Mouse (Mus musculus): ENCODE results near the gene Sfswap. TPM values are rescaled to one million over a fixed set of nuclear protein-coding genes. Genes with fewer than 3 reads are reported as not detected.

Gene Sfswap
- total RNA-seq, 1 experiment from 2014 or later: 154 TPM

DNA sequence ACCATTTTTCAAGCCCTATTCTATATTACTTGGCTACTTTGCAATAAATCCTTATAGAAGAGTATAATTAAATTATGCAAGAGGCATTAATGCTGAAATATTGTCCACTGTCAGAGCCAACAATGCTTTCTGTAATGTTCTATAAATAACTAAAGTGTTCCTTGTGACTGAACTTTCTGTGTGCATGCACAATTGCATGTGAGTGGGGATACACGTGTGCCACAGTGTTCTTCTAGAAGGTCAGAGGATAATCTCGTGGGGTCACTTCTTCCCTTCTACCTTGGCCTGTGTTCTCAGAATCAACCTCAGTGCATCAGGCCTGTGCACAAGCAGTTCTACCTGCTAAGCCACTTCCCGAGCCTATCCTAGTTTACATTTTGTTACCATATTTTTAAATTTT, 22.1 kb downstream of the Sfswap start:
- no peak for ATAC-seq (ENCODE audit: extremely low read depth, insufficient number of reproducible peaks, low FRiP score, poor library complexity, severe bottlenecking)

DNA sequence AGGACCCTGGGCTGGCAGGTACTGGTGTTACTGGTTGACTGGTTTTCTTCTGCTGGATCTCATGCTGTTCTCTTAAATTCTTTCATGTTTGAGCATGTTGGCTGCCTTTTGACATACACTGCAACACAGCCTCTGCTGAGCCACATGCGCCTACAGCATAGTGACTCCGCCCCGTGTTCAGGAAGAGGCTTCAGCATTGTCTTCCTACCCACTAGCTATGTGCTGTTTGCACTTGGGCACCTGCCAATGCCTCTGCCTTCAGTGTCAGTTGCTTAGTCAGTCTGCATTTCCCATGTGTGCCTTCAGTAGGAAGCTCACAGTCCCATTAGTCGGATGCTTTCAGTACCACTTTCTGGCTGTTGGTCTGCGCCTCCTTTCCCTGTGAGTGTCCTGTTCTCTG, 23.7 kb downstream of the Sfswap start:
- no peak for ATAC-seq (ENCODE audit: extremely low read depth, insufficient number of reproducible peaks, low FRiP score, poor library complexity, severe bottlenecking)

DNA sequence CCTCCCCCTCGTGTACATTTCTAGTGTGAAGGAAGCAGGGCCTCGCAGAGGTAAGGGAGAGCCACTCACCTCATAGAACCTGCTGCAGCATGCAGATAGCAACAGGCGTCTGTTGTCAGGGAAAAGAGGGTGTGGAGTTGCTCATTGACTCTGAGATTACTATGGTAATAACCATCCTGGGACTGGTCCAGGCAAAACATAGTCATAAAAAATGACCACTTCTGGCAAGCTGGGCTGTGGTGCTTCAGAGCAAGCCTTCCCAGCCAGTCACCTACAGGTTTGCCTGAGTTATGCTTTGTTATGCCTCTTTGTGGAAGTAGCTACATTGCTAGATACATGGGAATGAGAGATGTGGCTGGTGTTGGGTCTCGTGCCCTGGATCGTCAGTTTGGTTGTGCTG, 26.1 kb downstream of the Sfswap start:
- ATAC-seq (ENCODE audit: extremely low read depth, insufficient number of reproducible peaks, low FRiP score, poor library complexity, severe bottlenecking): no peak

DNA sequence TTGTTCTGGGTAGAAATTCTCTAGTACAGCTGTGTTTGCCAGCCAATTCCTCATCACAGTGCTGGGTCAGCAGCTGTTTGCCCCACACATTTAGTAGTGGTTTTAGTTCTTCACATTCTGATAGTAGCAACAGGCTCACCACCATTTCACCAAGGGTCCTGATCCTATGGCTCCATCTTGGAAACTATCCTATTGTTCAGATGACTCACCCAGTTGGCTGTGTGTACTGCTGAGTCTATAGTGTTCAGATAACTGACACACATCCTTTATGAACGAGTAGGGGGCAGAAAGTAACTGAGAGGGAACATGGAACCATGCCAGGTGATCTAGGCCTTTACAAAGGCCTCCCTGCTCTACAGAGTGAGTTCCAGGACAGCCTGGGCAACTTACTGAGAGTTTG, 28.6 kb downstream of the Sfswap start:
- no peak for ATAC-seq (ENCODE audit: extremely low read depth, insufficient number of reproducible peaks, low FRiP score, poor library complexity, severe bottlenecking)

DNA sequence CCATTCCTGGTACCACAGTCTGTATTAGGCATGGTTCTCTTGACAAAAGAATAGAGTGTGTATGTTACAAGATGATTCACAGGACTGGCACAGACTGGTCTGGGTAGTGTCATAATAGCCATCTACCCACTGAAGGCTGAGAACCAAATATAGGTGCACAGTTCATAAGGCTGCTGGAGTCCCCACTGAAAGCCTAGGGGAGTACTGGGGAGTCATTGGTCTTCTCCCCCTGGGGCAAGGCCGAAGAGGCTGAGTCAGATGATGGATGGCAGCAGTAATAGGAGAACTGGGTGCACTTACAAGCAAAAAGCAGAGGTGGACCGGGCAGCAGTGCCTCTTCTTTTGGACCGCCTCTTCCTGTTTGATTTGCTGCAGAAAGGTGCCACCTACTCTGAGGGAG, 32.7 kb downstream of the Sfswap start:
- no peak for ATAC-seq (ENCODE audit: extremely low read depth, insufficient number of reproducible peaks, low FRiP score, poor library complexity, severe bottlenecking)

DNA sequence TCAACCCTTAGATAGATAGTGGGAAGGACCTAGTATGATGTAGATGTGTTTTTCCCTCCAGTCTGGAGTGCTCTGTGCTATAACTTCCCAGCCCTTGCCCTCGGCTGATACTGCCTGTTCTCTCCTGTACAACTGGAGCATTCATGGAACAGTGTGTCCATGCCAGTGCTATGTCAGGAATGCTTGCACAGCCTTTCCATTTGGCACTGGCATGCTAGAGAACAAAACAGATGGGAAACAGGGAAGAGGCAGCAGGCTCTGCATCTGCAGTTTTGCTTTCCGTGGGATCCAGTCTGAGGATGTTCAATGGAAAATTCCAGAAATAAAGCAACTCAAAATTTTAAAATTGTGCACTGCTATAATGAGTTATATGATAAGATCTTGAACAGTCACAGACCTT, 33.5 kb downstream of the Sfswap start:
- ATAC-seq (ENCODE audit: extremely low read depth, insufficient number of reproducible peaks, low FRiP score, poor library complexity, severe bottlenecking): no peak

DNA sequence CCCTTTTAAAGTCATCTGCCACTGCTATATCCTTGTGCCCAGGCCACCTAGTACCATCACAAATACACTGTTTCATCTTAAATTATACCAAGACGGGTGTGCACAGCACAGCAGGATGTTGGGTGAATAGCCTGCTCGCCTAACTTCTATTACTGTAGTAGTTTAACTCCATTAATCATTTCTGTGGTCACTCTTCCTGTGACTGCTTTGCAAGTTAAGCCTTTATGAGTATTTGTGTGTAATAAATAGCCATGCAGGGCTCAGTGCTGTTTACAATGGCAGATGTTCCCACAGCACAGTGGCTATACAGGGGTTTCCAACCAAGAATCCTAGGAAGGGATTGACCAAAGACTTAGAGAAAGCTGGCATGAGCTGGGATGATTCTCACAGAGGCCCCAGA, 34.0 kb downstream of the Sfswap start:
- ATAC-seq (ENCODE audit: extremely low read depth, insufficient number of reproducible peaks, low FRiP score, poor library complexity, severe bottlenecking): no peak

DNA sequence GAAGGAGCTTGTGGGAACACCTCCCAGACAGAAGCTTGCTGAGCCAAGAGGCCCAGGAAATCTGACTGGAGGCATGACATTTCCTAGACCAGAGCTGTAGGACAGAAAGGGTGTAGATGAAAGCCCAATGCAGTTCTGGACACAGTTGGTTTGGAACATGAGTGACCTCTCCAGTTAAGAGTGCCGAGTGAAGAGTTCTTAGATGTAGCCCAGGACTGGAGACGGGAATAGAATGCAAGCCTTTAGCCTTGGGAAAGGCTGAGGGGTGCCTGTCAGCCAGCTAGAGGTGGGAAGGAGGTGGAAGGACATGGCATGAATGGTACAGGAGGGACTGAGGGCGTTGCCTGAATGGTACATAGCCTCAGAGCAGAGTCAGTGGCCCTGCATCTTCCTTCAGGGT, 34.4 kb downstream of the Sfswap start:
- ATAC-seq (ENCODE audit: extremely low read depth, insufficient number of reproducible peaks, low FRiP score, poor library complexity, severe bottlenecking): no peak

DNA sequence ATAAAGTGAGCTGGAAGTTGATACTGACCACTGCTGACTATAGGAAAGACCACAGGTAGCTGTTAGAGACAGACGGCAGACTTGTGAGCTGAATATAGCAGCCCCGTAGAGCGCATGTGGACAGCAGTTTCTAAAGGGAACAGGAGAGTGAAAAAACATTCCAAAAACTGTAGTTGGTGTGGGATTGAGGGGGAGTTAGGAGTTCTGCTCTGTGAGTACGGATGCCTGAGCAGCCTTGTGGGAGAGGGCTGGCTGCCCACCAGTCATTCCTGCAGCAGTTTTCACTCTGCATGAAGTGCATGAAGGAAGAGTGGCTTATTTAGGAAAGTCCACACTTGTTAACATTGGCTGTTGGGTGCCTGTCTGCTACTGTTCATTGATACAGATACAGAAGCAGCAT, 37.8 kb downstream of the Sfswap start:
- no peak for ATAC-seq (ENCODE audit: extremely low read depth, insufficient number of reproducible peaks, low FRiP score, poor library complexity, severe bottlenecking)

DNA sequence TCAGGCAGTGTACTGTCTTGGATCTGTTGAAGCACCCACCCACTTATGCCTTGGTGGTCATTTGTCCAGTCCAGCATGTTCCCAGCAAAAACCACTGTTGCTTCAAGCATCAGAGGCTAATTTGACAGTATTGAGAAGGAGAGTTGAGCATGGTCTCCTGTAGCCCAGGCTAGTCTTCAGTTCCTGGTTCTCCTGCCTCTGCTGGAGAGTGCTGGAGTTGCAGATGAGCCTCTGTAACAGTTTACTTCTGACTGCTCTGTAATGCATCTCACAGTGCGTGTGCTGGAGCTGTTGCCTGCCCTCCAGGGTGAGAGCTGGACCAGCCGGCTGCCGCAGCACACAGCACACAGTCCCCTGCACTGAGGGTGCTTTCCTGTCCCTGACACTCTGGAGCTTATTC, 41.2 kb downstream of the Sfswap start:
- no peak for ATAC-seq (ENCODE audit: extremely low read depth, insufficient number of reproducible peaks, low FRiP score, poor library complexity, severe bottlenecking)

DNA sequence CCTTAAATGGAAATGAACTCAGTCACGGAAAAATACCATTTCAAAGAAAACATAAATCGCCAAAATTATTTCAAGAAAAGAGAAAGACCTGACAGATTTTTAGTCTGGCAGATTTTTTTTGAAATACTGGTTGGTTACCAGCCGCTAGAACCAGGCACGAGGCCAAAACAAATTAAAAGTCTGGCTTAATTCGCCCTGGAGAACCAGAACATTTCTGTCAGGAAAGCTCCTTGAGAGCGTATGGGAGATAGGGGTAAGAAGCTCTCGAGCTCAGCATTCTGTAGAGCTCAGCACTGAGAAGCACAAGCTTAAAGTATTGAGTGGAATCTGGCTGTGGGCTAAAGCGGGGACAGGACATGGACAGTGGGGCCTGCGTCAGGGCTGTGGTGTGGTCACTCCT, 44.8 kb downstream of the Sfswap start:
- no peak for ATAC-seq (ENCODE audit: extremely low read depth, insufficient number of reproducible peaks, low FRiP score, poor library complexity, severe bottlenecking)

DNA sequence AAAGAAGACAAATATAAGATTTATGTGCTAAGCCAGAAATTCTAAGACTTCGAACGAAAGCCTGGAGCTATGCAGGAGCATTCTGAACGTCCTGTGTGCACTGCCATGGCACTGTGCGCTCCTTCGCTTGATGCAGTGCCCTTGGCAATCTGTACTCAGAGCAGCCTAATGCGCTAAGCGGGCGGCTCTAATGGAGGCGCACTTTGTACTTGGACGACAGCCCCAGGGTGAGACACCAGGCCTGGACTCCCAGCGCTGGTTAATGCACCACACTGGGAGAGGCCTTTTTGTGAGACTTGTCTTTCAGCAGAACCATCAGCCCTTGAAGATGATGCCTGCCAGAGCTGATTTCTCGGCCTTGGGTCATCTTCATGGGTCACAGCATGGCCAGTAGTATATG, 48.7 kb downstream of the Sfswap start:
- no peak for ATAC-seq (ENCODE audit: extremely low read depth, insufficient number of reproducible peaks, low FRiP score, poor library complexity, severe bottlenecking)

DNA sequence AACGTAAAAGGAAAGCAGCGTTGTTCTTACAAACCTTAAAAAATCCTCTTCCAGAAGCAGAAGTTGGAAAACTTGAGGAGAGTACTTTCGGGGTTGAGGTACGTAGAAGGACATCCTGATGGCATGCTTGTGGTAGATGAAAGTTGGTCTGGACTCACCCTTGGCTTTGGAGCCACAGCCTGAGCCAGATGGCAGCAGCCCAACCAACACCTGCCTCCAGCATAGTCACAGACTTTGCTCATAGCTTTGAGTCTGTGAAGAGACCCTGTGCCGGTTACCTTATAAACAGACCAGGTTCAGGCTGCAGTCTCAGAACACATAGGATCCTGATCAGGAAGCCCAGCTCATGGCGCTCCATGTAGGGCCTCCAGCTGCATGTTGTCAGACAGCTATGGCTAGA, 49.8 kb downstream of the Sfswap start:
- no peak for ATAC-seq (ENCODE audit: extremely low read depth, insufficient number of reproducible peaks, low FRiP score, poor library complexity, severe bottlenecking)

DNA sequence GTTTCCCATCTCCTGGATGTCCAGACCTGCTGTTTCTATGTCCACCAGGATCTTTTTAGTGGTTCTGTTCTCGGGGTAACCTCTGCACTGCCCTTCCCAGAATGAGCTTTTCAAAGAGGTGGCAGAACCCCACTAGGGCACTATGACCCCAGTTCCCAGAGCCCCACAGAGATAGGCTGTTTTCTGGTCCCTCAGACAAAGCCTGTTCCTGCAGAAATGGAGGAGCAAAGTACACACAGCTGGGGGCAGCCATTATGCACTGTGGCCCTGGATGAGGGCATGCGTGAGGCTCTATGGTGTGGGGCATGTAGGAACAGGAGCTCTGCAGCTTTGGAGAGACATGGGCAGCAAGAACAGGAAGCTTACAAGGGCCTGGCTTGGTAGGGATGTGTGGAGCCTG, 51.0 kb downstream of the Sfswap start:
- no peak for ATAC-seq (ENCODE audit: extremely low read depth, insufficient number of reproducible peaks, low FRiP score, poor library complexity, severe bottlenecking)

DNA sequence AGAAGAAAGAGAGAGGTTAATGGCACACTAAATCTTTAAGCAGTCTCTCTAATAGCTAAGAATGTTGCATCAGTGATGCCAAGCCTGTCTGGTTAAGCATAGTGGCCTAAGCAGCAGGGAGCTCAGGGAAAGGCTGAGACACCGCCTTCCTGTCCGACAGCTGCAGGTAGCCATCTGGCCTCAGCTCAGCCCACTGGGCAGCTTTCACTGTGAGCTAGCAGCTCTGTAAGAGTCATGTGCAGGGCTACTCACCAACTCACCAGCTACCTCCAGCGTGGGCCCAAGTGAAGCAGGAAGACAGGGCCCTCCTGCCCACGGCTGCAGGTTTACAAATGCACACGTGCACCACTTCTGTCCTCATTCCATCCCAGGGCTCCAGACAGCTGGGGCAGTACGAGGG, 52.6 kb downstream of the Sfswap start:
- no peak for ATAC-seq (ENCODE audit: extremely low read depth, insufficient number of reproducible peaks, low FRiP score, poor library complexity, severe bottlenecking)

DNA sequence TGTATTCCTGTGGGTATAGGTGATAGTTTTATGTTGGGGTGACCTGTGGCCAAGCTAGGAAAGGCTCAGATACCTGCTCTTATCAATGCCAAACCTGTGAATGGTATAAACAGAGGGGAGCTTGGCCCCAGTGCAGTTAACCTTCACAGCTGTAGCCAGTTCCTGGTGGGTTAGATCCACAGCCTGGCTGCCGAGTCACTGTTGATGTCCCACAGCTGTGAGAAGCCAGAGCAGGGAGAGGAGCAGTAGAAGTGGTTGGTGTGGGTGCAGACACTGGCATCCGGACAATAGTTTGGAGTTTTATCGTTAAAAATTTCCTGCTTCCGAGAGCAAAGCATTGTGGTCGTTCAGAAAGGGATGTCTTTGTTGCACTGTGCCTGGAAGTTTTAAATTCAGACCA, 57.6 kb downstream of the Sfswap start:
- ATAC-seq (ENCODE audit: extremely low read depth, insufficient number of reproducible peaks, low FRiP score, poor library complexity, severe bottlenecking): no peak

DNA sequence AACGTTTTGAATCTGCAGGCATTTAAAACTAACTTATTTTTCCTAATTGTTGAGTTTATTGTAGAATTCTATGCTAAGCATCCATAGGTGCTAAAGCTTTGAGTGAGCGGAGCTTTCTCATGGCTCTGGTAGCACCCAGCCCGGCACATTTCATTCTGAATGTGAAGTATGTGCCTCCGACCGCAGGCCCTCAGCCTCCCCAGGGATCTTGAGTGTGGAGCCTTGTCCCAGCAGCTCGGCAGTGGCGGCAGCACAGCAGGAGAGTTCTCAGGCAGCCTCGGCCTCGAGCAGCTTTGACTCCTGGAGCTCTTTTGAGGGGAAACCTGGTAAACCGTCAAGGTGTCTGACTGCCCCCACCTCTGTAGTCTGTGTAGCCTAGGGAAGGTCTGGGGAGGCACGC, 58.3 kb downstream of the Sfswap start:
- ATAC-seq (ENCODE audit: extremely low read depth, insufficient number of reproducible peaks, low FRiP score, poor library complexity, severe bottlenecking): no peak

DNA sequence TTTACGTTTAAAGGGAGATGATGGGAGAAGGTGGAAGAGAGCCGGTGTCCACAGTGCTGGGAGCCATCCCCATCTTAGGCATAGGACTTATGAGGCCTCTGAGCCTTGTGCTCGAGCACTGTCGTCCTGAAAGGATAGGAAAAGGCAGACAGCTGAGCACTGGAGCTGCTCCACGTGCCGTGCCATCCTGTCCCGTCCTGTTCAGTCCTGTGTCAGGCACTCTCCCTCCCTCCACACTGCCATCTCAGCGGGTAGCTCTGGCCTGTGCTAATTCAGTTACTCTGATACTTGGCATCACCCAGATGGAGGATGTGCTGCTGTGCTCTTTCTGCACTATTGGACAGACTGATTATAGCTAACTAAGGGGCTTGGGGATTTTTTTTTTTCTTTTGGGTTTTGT, 61.3 kb downstream of the Sfswap start:
- no peak for ATAC-seq (ENCODE audit: extremely low read depth, insufficient number of reproducible peaks, low FRiP score, poor library complexity, severe bottlenecking)

DNA sequence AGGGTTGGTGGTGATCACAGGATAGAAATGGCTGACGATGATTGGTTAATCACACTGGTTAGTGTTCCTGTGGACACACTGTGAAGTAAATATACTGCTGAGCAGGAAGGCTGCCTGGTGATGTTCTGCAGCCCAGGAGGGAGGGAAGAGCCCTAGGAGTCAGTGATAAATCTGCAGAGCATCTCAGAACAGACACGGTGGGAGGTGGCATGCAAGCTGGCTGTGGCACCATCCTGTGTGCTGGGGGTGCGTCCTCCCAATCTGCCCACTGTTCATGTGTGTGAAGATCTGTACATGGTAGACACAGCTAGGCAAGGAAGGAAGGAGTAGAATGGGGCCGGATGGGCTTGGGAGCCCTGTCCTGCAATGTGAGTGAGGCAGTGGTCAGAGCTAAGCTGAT, 67.6 kb downstream of the Sfswap start:
- ATAC-seq (ENCODE audit: extremely low read depth, insufficient number of reproducible peaks, low FRiP score, poor library complexity, severe bottlenecking): no peak

DNA sequence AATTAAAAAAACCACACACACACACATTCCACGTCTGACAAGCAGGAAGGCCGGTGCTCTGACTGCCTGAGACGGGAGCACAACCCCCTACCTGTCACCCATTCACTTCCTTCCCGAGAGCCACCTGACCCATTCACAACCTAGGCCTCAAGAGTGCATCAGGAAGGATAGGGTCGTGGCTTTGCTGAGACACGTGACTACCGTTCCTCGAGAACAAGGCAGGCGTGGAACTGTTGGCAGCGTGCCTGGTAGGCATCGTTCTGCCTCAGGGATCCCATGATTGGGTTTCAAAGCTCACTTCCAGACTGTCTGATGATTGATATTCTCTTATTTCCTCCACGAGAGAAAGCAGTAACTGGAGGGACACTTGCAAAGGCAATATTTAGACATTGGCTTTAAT, 77.2 kb downstream of the Sfswap start:
- ATAC-seq (ENCODE audit: extremely low read depth, insufficient number of reproducible peaks, low FRiP score, poor library complexity, severe bottlenecking): no peak

DNA sequence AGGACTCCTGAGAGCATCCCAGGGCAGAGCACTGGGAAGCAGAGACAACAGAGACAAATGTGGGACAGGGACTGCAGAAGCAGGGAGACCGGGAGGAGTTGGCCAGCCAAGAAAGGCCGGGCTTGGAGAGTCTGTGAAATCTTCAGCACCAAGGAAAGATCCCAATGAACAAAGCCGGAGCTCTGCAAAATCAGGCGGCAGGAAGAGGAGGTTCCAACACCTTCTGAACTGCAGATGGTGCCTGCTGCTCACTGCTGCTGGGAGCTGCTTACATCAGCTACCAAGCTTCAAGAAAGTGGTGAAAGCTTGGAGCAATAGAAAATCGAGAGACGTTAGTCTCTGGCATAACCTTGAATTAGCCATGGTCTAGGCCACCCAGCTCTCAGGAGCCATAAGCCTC, 79.0 kb downstream of the Sfswap start:
- no peak for ATAC-seq (ENCODE audit: extremely low read depth, insufficient number of reproducible peaks, low FRiP score, poor library complexity, severe bottlenecking)

DNA sequence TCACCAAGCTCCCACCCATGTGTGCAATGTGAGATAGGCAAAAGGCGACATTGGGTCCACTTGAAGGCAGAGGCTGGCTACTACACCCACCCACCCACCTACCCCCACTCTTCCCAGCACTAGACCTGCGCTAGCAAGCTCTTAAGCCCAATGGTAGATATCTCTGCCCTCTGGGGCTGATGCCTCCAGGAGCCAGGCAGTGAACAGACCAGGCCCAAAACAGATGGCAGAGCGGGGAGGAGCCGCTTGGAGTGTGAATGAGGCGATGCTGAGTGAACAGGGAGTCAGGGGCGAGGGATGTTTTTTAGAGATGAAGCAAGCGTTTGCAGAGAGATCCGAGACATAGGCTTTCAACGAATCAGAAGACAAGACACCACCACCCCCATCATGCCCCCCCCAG, 79.6 kb downstream of the Sfswap start:
- no peak for ATAC-seq (ENCODE audit: extremely low read depth, insufficient number of reproducible peaks, low FRiP score, poor library complexity, severe bottlenecking)

Measured in neutrophil, adult 5-6 weeks (primary cell).